Mouse (Mus musculus) kidney, postnatal 10 days (tissue): ENCODE data around the gene Pum2.

Experiments
- DNase-seq: peaks from one replicate; pipeline ENCODE4 v3.0.0; 2021; ENCODE audit warnings: mixed read lengths

The Pum2 gene

GRCm38 (mm10) chr12:8764221-8764930 is 90.4 kb downstream of the Pum2 start:
- peak; percentile 21 for DNase-seq

GRCm38 (mm10) chr12:8770946-8771843 is 97.3 kb downstream of the Pum2 start, which contains the start of gene Sdc1:
TSS of gene Sdc1 (plus strand) at chr12:8771323.
- DNase-seq: peak; percentile 92

DNA sequence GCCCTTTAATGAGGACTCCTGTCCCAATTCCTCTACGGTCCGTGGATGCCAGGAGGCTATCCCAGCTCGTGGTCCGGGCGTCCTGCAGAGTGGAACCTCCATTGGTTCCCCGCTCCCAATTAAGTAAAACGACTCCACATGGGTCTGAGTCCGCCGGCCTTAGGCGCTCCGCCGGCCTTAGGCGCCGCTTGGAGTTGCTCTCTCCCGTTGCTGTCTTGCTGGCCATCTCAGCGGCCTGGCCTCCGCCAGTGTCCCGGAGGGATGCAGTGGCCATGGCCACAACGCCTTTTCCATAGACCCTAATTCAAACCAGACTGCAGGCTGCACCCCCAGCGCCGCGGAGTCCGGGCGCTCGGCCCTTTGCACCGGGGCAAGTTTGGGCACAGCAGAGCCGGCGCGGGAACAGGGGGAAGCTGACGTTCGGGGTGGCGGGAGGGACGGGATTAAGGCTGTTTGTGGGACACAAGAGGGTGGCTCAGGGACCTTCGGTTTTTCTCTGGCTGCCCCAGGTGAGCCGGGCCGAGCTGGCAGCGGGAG is 98.0 kb downstream of the Pum2 start:
- DNase-seq: no peak

- peak; percentile 74 for DNase-seq
These were observed 98.7 kb downstream of the Pum2 start for GRCm38 (mm10) chr12:8772451-8773143.

- DNase-seq: no peak
These were observed 99.4 kb downstream of the Pum2 start for GRCm38 (mm10) chr12:8773336-8773735.

DNA sequence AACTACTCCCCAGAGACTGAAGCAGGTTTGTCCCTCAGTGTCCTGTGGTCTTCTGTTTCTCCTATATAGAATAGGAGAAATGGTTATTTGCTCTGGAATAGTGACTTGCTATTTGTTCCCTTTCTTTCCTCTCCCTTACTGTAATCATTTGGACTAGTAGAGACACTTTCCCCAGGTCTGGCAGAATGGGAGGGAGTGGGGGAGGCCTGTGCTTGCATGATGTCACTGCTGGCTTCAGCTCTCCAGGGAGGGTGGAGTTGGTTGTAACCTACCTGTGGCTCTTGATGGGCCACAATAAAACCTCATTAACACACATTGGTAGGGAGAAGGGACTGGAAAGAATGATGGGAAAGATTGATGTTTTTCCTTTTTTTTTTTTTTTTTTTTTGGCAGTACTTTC is 100.2 kb downstream of the Pum2 start:
- no peak for DNase-seq

DNA sequence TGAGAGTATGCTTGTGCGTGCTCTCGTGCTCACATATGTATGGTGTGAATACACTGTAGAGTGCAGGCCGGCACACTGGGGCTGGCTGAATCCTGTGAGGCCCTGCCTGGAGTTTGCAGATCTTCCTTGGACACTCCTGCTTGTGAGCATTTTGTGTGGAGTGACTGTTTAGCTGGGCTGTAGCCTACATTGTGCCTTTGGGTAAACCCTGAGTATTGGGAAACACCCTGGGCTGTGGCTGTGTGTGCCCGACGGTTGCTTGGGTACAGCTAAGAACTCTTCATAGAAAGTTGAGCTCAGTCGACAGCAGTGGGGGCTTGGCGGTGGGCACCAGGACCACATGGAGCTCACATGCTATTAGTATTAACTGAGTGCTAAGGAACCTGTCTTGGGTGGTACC is 102.3 kb downstream of the Pum2 start:
- no peak for DNase-seq

DNA sequence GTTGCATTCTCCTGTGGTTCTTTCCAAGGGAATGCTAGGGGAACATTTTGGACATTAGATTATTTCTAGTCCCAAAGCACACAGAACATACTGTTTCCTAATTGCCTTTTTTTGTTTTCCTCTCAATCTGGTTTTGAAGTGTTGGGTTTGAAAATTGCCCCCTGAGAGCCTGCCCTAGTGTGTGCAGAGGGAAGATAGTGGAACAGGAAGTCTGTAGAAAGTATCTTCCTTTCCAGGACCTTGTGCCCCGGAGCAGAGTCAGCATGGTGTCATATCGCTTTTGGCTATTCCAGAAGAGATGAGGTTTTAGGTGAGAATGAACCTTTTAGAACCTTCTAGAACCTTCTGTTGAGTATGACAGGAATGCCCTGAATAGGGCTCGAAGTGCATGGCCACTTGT is 102.8 kb downstream of the Pum2 start:
- DNase-seq: no peak

- no peak for DNase-seq
These were observed 104.2 kb downstream of the Pum2 start for GRCm38 (mm10) chr12:8778106-8778505.

DNA sequence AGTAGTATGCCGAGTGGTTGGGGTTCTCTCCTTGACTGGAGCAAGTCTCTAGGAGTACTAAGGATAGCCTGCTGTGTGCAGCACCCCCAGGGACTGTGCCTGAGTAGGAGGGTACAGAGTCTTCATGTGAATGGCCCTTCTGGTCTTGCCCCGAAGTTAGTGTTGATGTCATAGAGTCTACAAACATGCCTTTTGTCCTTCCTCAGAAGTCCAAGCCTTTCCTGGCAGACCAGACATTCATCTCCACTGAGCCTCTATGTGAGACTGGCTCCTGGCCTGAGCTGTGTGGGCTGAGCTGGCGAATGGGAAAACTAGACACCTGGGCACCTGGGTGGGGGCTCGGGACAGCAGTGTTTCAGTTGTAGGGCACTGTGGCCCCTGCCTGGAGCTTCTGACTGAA is 105.9 kb downstream of the Pum2 start:
- no peak for DNase-seq

- DNase-seq: no peak
These were observed 107.2 kb downstream of the Pum2 start for GRCm38 (mm10) chr12:8781121-8781520.

DNA sequence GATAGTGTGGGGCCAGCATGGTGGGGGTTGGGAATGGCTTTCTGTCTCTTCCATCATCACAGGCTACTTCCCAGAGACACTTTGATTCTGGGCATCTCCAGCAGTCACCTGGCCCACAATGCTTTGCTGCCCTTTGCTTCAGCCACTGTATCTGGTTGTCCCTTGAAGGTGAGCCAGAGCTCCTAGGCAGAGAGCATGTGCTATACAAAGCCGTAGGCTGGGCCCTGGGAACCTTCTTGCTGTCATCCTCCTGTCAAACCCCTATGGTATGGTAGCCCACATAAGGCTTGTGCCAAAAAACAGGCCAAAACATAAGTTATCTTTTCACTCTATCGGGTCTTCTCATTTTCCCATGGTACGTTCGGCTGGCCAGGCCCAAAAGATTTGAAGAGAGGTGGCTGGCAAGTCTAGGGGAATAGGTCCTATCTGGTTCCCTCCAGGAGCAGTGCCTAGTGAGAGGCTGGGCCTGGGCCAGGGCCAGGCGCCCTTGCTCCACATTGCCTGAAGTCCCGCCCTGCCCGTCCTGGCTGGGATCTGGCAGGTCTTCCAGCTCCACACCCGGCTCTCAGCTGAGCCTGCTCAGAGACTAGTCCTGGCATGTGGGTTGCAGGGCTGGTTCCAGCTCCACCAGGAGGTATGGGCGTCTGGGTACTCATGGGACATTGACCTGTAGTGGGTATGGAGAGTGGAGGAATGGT is 107.9 kb downstream of the Pum2 start:
- peak; percentile 57 for DNase-seq

DNA sequence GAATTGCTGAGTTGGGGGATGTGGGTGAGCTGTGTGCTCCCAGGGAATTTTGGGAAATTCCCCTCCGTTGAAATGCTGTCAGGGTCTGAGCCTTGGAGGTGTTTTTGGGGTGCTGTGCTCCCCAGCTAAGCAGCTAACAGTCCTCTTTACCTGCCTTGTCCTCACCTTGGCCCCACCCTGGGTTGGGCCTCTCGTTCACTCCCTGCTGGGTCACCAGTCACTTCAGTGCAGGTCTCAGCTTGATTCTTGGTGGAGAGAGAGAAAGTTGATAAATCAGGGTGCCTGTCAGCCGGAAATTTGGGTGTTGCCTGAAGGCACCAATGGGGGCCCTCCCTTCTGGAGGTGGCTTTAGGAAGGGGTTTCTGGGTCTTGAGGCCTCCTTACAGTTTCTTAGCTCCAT is 108.6 kb downstream of the Pum2 start:
- DNase-seq: no peak

DNA sequence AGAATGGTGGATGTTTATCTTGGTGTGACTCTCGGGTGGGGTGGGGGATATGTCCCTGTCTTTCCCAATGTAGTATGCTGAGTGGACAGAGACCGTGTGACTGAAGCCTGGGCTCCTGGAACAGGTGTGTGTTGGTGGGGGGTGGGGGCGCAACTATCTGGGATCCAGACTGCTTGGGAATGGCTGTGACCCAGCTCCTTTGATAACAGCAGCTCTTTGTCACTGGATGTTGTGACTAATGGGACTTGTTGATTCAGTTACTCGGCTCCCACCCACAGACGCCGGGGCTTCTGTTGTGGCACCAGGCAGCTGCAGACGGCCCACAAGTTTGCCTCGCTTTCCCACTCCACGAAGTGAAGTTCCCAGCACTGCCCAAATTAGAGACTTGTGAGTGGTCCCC is 110.3 kb downstream of the Pum2 start:
- no peak for DNase-seq

- no peak for DNase-seq
These were observed 112.5 kb downstream of the Pum2 start for GRCm38 (mm10) chr12:8786476-8786875.

- no peak for DNase-seq
These were observed 113.2 kb downstream of the Pum2 start for GRCm38 (mm10) chr12:8786984-8787730.

DNA sequence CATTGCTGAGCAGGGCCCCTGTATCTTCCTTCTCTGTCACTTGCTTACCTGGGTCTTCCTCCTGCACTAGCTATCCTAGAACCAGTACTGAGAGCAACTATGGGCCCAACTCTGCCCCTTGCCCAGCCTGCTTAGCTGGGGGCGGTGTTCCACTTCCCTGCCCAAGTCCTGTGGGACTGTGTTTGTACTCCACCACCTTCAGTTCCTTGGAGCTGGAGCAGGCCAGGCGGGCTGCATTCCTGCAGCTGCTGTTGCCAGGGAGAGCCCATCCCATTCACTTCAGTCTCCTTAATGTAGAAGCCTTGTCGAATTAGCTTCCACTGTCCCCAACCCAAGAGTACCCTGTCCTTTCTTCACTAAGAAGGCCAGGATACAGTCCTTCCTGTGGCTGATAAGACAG is 114.5 kb downstream of the Pum2 start:
- no peak for DNase-seq

DNA sequence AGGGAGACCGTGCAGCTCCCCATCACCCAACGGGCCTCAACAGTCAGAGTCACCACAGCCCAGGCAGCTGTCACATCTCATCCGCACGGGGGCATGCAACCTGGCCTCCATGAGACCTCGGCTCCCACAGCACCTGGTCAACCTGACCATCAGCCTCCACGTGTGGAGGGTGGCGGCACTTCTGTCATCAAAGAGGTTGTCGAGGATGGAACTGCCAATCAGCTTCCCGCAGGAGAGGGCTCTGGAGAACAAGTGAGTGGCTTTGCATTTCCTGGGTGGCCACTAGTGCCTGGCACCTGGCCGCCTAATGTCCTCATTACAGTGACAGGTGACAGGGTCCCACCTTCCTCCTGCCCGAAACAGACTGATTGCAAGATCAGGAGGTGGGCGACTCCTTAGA is 116.7 kb downstream of the Pum2 start:
- DNase-seq: no peak

- no peak for DNase-seq
These were observed 119.6 kb downstream of the Pum2 start for GRCm38 (mm10) chr12:8793410-8794051.

GRCm38 (mm10) chr12:8797936-8798335 is 124.0 kb downstream of the Pum2 start:
- no peak for DNase-seq

- peak; percentile 48 for DNase-seq
These were observed 124.6 kb downstream of the Pum2 start for GRCm38 (mm10) chr12:8798486-8799020.
